Mouse (Mus musculus): ENCODE measurements around the gene Dpt.
"Not testable (repeated sequence)": the region's sequence is repeated elsewhere in the genome, so short reads cannot be mapped to it uniquely, and the experiment has no call there.

GRCm38 (mm10) chr1:164790296-164790695, 6.1 kb upstream of the Dpt start:
- not testable (repeated sequence) for TF ChIP-seq CTCF (IDR thresholded peaks at IDR 0.05; ENCODE audit: extremely low read depth, insufficient read depth, insufficient read length, insufficient replicate concordance); POLR2A (IDR thresholded peaks at IDR 0.05; ENCODE audit: low read depth, low read length)
